Mouse (Mus musculus) adrenal gland, postnatal 4 days (tissue): ENCODE measurements around the gene Lrsam1. TPM values are rescaled to one million over a fixed set of nuclear protein-coding genes. Genes with fewer than 3 reads are reported as not detected.

ENCODE experiments used
- total RNA-seq, 2 experiments: library from RNA; stranded (reverse); gene quantifications; 2 replicates each; pipeline ENCODE4 v1.2.3; 2021

Gene Lrsam1
- total RNA-seq, 2 experiments from 2014 or later, result 23.7 to 26.5 TPM

Other genes starting within 250 kb of the Lrsam1 start
- 100 to 1,000 TPM; 102 to 105 TPM for gene Cdk9, start 248.5 kb downstream of the Lrsam1 start, total RNA-seq
- 10 to 100 TPM; 32.3 to 32.9 TPM for gene Sh2d3c, start 240.6 kb downstream of the Lrsam1 start, total RNA-seq
- under 1 TPM in 1 of 2 experiments, not detected in 1; 0.28 TPM for gene 6330409D20Rik, start 220.6 kb downstream of the Lrsam1 start, total RNA-seq
- 10 to 100 TPM; 31.5 to 36.5 TPM for gene Tor2a, start 204.4 kb downstream of the Lrsam1 start, total RNA-seq
- under 1 TPM in 1 of 2 experiments, not detected in 1; 0.23 TPM for gene Ttc16, start 186.0 kb downstream of the Lrsam1 start, total RNA-seq
- gene Ptrh1, start 185.8 kb downstream of the Lrsam1 start, total RNA-seq, result 1 to 10 TPM; 4.0 to 5.2 TPM
- not detected for gene Cfap157, start 177.2 kb downstream of the Lrsam1 start, total RNA-seq
- 10 to 100 TPM; 42.5 to 48.7 TPM for gene Stxbp1, start 114.4 kb downstream of the Lrsam1 start, total RNA-seq
- gene Fam129b, start 85.5 kb downstream of the Lrsam1 start, total RNA-seq, result 10 to 100 TPM; 30.8 to 35.5 TPM
- 100 to 1,000 TPM; 274 to 283 TPM for gene Rpl12, start 55 bp downstream of the Lrsam1 start, total RNA-seq
- gene Slc2a8, start 20.5 kb upstream of the Lrsam1 start, total RNA-seq, result 10 to 100 TPM; 19.7 to 20.4 TPM
- 10 to 100 TPM; 35.7 to 39.7 TPM for gene Garnl3, start 170.0 kb upstream of the Lrsam1 start, total RNA-seq